Mouse (Mus musculus) embryo, embryonic 11.5 days (tissue): ENCODE measurements around the gene Ece1.
"Not testable (repeated sequence)": the region's sequence is repeated elsewhere in the genome, so short reads cannot be mapped to it uniquely, and the experiment has no call there.

Experiments
- DNase-seq: peaks from one replicate; pipeline ENCODE4 v3.0.0-alpha.2; 2012; ENCODE audit warnings: low read depth, low spot score

Gene Ece1

GRCm38 (mm10) chr4:137941871-137942781 lies 80.1 kb downstream of the Ece1 start:
- DNase-seq, result no peak

- no peak for DNase-seq
These were observed 80.9 kb downstream of the Ece1 start for GRCm38 (mm10) chr4:137942782-137943486.

DNA sequence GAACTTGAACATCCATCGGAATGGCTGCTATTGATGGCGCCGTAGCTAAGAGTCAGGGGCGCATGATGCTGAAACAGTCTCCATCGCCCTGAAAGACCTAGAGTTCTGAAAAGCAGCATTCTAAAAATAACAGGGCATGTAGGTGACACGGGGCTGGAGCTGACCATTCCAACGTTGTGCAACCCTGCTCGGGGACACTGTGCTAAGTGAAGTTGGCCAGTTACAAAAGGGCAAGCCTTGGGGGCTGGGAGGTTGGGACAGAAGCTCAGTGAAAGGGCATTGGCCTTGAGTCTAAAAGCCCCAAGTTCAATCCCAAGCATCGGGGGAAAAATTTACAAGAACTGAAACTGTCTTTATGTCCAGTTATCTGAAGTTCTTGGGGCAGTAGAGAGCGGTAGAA lies 81.5 kb downstream of the Ece1 start:
- DNase-seq, result no peak

DNA sequence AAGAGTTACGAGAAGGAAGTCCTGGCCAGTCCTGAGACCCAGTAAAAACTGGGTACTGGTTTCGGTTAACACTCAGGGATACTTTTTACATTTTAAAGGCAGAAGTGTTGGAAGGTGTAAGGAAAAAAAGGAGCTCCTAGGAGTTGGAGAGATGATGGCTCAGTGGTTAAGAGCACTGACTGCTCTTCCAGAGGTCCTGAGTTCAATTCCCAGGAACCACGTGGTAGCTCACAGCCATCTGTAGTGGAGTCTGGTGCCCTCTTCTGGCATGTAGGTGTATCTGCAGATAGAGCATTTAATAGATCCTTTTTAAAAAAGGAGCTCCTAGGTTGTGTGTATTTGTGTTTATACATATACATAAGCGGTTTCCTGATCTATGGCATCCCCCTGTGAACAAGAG lies 83.3 kb downstream of the Ece1 start:
- DNase-seq, result no peak

DNA sequence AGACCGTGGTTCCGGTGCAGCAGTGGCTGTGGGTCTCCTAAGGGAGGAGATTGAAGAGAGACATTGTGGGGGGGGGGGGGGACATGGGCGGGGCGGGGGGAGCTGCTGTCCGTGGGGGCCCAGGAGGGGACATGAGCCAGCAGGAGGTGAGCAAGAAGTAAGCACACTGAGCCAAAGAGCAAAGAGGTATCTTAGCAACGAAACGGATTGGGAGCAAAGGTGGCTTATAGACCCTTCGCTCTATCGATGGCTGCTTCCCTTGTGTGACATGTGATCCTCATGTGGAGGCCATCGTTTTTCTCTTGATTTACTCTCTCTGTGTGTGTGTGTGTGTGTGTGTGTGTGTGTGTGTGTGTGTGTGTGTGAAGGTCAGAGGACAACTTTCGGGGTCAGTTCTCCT lies 84.4 kb downstream of the Ece1 start:
- DNase-seq, result no peak

DNA sequence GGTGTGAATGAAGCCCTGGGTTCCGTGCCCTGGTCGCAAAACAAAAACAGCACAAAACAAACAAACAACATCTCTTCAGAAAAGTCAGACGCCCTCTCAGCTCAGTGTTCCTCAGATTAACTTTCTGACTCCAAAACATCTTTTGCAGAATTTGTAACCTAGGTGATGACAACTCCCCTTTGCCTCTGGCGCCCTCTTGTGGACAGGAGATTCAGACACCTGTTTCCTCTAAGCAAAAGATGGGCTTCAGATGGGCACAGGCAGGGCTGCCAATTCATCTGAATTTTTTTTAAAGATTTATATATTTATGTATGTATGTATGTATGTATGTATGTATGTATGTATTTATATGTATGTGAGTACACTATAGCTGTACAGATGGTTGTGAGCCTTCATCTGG lies 90.8 kb downstream of the Ece1 start:
- DNase-seq, result peak; percentile 69

DNA sequence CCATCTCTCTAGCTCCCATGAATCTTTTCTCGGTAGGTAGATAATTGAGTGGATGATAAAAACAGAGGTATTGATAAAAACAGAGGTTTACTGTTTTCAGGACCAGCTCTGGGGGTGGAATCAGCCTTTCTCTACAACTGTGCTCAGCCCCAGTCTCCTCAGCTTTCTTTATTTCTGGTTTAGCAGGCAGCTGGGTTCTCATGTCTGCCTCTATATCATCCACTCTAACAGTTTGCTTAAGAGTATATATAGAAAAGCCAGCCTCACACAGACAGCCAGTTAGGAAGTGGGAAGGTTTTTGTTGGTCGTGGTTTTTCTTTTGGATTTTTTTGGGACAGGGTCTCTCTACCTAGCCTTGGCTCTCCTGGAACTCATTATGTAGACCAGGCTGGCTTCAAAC lies 92.1 kb downstream of the Ece1 start:
- DNase-seq, result no peak

DNA sequence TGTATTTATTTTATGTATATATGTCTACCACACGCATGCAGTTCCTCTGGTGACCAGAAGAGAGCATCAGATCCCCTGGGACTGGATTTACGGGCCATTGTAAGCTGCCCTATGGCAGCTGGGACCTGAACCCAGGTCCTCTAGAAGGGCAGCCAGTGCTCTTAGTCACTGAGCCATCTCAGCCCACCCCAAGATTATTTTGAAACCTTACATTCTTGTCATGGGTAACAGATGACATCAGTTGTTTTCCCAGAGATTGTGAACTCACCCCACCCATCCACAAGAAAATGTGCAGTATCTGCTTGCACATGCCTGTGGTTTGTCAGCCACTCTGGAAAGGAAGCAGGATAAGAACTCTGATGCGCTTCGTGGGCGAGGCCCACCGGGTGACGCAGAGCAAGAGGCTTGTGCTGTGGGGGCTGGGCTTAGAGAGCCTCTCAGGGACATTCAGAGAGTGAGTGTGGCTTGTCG lies 92.9 kb downstream of the Ece1 start:
- DNase-seq, result no peak

DNA sequence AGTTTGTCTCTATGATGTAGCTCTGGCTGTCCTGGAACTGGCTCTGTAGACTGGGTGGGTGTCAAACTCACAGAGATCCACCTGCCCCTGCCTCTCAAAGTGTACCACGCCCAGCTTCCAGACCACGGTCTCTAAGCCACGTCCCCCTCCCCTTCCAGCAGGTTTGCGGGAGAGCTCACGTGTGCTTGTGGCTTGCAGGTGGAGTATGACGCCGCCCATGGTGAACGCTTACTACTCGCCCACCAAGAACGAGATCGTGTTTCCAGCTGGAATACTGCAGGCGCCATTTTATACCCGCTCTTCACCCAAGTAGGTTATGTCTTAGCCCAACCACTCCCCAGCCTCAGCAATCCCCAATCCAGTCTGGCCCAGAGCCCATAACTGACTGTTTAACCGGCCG lies 94.2 kb downstream of the Ece1 start:
- no peak for DNase-seq

DNA sequence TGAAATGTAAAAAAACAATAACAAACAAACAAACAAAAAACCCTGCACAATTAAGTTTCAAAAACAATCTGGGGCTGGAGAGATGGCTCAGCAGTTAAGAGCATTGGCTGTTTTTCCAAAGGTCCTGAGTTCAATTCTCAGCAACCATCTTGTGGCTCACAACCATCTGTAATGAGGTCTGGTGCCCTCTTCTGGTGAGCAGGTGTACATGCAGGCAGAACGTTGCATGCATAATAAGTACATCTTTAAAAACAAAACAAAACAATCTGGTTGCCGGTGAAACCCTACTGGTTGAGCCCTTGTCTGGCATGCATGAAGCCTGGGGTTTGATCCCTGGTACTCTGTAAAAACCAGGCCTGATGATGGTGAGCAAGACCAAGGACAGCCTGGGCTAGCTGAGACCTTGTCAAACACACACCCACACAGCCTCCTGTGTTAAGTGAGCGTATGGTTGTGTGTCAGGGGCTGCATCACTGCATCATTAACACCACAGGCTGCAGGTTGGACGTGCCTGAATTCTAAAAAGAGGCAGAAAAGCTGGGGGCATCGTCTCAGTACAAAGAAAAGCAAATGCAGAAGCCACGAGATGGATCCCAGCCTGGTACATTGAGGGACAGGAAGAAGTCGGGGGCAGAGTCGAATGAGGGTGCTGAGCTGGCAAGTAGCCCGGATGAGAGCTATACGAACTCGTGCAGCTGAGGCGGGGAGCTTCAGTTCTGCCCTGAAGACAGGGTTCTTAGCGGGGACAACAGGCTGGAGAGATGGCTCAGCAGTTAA lies 98.0 kb downstream of the Ece1 start:
- DNase-seq, result no peak

DNA sequence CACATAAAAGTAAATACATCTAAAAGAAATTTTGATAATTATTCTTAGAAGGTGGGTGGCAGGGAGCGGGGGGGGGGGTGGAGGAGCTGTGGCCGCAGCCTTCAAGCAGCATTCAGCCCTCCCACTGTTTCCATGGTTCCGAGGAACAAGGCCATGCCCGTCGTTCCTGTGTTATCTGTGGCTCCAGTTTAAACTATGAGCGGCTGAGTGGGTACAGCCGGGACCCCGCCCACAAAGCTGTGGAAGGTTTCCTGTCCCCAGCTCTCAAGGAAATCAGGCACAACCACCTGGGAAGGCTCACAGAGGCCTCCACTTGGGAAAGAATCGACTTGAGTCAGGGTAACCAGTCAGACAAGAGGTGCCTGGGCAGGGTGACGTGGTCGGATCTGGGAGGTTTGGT lies 98.7 kb downstream of the Ece1 start:
- DNase-seq, result no peak

- DNase-seq, result no peak
These were observed 100.8 kb downstream of the Ece1 start for GRCm38 (mm10) chr4:137962643-137963350.

DNA sequence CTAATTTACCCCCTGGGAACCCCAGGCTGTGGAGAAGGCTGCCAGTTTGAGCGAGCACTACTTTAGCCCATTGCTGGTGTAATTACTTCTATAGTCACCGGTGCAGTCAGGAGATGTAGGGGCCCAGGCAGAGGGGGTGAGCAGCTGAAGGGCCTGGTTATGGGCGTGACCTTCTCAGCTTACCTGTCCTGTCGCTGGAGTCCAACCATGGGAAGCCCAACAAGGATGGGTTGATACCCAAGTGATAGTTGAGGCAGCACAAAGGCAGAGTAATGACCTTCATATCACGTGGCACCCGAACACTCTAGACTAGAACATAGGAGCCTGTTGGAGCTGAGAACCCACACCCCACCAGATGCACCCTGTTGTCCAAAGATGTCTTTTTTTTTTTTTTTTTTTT lies 101.4 kb downstream of the Ece1 start:
- no peak for DNase-seq

- DNase-seq, result peak; percentile 57
These were observed 102.0 kb downstream of the Ece1 start for GRCm38 (mm10) chr4:137963881-137964584.

DNA sequence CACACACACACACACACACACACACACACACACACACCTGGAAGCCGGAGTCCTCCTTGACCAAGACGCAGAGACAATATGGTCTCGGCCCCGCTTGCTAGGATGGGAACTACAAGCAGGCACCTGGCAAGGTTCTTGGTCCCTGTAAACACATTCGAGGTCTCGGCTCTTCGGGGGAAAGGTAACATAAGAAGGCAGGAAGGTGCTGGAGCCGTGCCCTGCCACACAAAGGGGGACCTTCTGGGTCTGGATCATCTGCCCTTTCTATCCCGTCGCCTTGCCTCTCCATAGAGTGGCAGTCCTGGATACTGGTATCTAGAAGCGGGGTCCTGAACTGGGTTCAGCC lies 102.5 kb downstream of the Ece1 start:
- DNase-seq, result no peak

DNA sequence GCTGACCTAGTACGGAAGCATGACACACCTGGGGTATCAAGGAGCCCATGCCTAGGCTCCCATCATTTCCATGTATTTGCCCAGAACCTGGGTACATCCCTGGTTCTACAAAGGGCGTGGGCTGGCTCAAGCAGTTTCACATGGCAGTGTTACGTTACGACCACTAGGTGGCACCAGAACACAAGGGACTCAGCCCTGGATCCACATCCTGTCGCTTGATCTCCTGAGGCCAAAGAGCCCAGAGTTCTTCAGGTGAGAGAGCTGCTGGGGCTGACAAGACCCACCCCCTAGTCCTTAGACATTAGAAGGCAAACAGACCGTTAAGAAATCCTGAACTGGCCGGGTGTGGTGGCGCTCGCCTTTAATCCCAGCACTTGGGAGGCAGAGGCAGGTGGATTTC lies 106.2 kb downstream of the Ece1 start:
- peak; percentile 80 for DNase-seq

DNA sequence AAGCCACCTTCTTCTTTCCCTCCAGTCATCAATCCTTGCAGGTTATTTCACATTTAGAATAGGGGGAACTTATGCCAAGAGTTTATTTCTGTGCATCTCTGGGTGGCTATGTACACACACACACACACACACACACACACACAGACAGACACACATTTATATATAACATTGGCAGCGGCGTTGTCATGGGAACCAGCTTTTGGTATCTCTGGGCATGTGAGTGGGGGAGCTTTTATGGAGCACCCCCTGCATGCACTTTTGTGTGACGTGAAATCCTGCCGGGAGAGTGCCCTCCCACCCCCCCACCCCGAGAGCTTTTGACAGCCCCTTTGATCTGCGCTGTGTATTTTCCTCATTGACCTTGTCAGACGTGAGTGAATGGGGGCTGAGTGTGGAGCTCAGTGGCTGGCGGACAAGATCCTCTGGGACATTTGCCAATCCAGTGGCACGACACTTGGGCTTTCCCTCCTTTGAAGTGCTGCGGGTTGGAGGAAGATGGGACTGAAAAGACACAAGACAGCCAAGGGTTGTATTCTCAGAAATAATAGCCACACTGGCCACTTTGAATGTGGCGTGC lies 108.7 kb downstream of the Ece1 start:
- DNase-seq, result not testable (repeated sequence)

- not testable (repeated sequence) for DNase-seq
These were observed 112.9 kb downstream of the Ece1 start for GRCm38 (mm10) chr4:137974856-137975432.

- not testable (repeated sequence) for DNase-seq
These were observed 117.1 kb downstream of the Ece1 start for GRCm38 (mm10) chr4:137979066-137979644.

- DNase-seq, result no peak
These were observed 120.8 kb downstream of the Ece1 start for GRCm38 (mm10) chr4:137982869-137983268.
